23 mouse cellular contexts compared by ENCODE assay signal in the genomic region with DNA sequence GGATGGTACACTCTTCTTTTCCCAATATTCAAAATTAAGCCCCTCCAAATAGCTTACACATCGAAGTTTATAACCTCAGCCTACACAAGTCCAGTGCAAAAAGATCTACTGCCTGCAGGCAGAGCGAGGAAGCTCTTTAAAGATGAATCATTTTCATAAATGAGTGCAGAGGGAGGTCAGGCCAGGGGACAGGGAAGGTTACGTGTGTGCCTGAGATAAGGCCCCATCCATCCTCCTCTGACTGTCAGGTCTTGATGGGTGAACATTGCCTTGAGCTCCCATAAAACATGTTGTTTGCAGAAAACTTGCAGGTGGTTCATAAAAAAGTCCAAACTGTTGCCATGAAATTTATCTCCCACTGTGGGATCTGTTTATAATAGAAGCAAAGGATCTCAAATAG.
"Had no signal": no experiment of that assay in that cellular context is flagged by ENCODE, and none has a peak within 500 bp of the region (broad histone marks: within the 10 kb centered on the region; RNA-seq: fewer than 3 reads in every experiment).

No protein-coding gene starts in this region.

- H3K9me3 ChIP-seq: limb, embryonic 10.5 days; limb, embryonic 13.5 days; liver, embryonic 12.5 days; liver, embryonic 15.5 days; lung, embryonic 15.5 days; midbrain, embryonic 12.5 days; midbrain, embryonic 15.5 days; neural tube, embryonic 12.5 days; neural tube, embryonic 15.5 days had no signal

- DNase-seq: kidney, adult 2 months; layer of hippocampus, adult 9-11 months; liver; lung, adult 18-20 months; lung, postnatal 14 days; lung, postnatal 4 days; right cerebral cortex, adult 18-20 months; right cerebral cortex, postnatal 14 days; right cerebral cortex, postnatal 4 days; thymus, adult 2 months; thymus, postnatal 14 days; thymus, postnatal 4 days had no signal

- H3K36me3 ChIP-seq: limb, embryonic 10.5 days; limb, embryonic 13.5 days; liver, embryonic 12.5 days; liver, embryonic 15.5 days; lung, embryonic 15.5 days; midbrain, embryonic 12.5 days; midbrain, embryonic 15.5 days; neural tube, embryonic 12.5 days; neural tube, embryonic 15.5 days had no signal

- H3K27ac ChIP-seq: layer of hippocampus, adult 2 months; limb, embryonic 10.5 days; limb, embryonic 13.5 days; liver, embryonic 12.5 days; liver, embryonic 15.5 days; lung, embryonic 15.5 days; midbrain, embryonic 12.5 days; midbrain, embryonic 15.5 days; neural tube, embryonic 12.5 days; neural tube, embryonic 15.5 days; stomach, postnatal 0 days had no signal

- ATAC-seq: liver, embryonic 12.5 days; midbrain, embryonic 15.5 days had no signal

- H3K27me3 ChIP-seq: limb, embryonic 13.5 days; liver, embryonic 12.5 days; liver, embryonic 15.5 days; lung, embryonic 15.5 days; midbrain, embryonic 12.5 days; midbrain, embryonic 15.5 days; neural tube, embryonic 12.5 days; neural tube, embryonic 15.5 days had no signal

- H3K9ac ChIP-seq: limb, embryonic 13.5 days; liver, embryonic 12.5 days; liver, embryonic 15.5 days; lung, embryonic 15.5 days; midbrain, embryonic 12.5 days; midbrain, embryonic 15.5 days; neural tube, embryonic 12.5 days; neural tube, embryonic 15.5 days had no signal

- H3K4me3 ChIP-seq: layer of hippocampus, adult 2 months; limb, embryonic 10.5 days; limb, embryonic 13.5 days; liver, embryonic 12.5 days; liver, embryonic 15.5 days; lung, embryonic 15.5 days; midbrain, embryonic 12.5 days; midbrain, embryonic 15.5 days; neural tube, embryonic 12.5 days; neural tube, embryonic 15.5 days had no signal

- H3K4me2 ChIP-seq: limb, embryonic 13.5 days; liver, embryonic 12.5 days; liver, embryonic 15.5 days; lung, embryonic 15.5 days; midbrain, embryonic 12.5 days; midbrain, embryonic 15.5 days; neural tube, embryonic 12.5 days; neural tube, embryonic 15.5 days had no signal

- H3K4me1 ChIP-seq: limb, embryonic 10.5 days; limb, embryonic 13.5 days; liver, embryonic 12.5 days; liver, embryonic 15.5 days; lung, embryonic 15.5 days; midbrain, embryonic 12.5 days; midbrain, embryonic 15.5 days; neural tube, embryonic 12.5 days; neural tube, embryonic 15.5 days had no signal
